Mouse (Mus musculus) layer of hippocampus, adult 11-12 months (tissue): ENCODE results near the gene Olfr1242.

ENCODE experiments used
- DNase-seq: peaks from one replicate; pipeline ENCODE4 v3.0.0; 2022; ENCODE audit warnings: low spot score

Gene Olfr1242

GRCm38 (mm10) chr2:89498235-89498634 is at the start of gene Olfr1242:
Gene Olfr1242, minus strand, starts transcription at chr2:89498335.
- no peak for DNase-seq

DNA sequence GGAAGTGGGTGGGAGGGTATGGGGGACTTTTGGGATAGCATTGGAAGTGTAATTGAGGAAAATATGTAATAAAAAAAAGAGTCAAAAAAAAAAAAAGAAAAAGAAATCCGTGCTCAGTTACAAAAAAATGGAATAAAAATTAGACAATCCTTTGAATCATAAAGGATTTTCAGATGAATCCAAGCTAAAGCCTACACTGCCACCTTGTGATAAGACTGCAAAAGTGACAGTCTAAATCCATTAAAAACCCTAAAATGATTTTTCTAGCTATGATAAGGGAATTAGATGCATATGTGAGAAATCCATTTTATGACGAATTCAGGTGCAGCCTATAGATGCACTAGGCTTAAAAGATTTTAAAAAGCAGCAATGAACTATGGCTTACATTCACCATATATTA is 46.4 kb upstream of the Olfr1242 start:
- no peak for DNase-seq

DNA sequence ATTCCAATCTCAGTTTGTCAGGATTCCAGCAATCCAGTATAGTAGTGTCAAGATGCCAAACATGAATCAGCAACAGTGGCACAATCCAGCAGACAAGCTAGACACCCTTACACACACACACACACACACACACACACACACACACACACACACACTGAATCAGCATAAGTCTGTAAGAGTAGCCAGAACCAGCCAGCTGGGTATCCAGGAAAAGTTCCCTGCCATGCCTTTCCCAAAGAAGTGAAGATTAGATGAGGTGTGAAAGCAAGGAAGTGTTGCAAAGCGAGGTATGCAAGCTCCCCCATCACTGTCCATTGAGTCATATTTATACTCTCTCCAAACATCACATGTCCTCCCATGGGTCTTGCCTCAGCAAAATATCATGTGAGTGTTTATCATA is 41.8 kb upstream of the Olfr1242 start:
- no peak for DNase-seq

GRCm38 (mm10) chr2:89531387-89531786 is 33.3 kb upstream of the Olfr1242 start, which contains the start of gene Olfr1243:
Gene Olfr1243, minus strand, starts transcription at chr2:89531487.
- DNase-seq = no peak

GRCm38 (mm10) chr2:89487026-89487425 is 11.1 kb downstream of the Olfr1242 start, which contains the start of gene Olfr1241:
Gene Olfr1241, minus strand, starts transcription at chr2:89487126.
- DNase-seq = no peak

- DNase-seq = no peak
Measured at GRCm38 (mm10) chr2:89442900-89443299, 55.2 kb downstream of the Olfr1242 start, which contains the start of gene Olfr1240. Gene Olfr1240, minus strand, starts transcription at chr2:89443000.
